Mouse (Mus musculus): ENCODE results near the gene N4bp2.
A peak's percentile ranks its signal among the peaks of the same experiment; 100 is the strongest.
"Not testable (repeated sequence)": the region's sequence is repeated elsewhere in the genome, so short reads cannot be mapped to it uniquely, and the experiment has no call there.

N4bp2 gene

GRCm38 (mm10) chr5:65764786-65765634 is 1.7 kb downstream of the N4bp2 start:
- DNase-seq, result peak; percentile 87

DNA sequence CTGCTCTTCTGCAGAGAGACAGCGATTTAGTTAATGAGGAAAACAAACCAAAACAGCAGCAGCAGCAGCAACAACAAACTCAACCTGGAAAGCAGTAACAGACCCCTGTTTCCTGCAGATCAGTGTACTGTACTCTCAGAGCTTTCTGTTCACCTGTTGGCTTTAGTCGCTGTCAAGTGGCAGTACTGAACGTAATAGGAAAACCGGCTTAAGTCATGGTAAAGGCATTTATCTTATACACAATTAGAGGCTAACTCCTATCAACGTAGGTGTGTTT is 2.3 kb downstream of the N4bp2 start:
- DNase-seq, result no peak

DNA sequence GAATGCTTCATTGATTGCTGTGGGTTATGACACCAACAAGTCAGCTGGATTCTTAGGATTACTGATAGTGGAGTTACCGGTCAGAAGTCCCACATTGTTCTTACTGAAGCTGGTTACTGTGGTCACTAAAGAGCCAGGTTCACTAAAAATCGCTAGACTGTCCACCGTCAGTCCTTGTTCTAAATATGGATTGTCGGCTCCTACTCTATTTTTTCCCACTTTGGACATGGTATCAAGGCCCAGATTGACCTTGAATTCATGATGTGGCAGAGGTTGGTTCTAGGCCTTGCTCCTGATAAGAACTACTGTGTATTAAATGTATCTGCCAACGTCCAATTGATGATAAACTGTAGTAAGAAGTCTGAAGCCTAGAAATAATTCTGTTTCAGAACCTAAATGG is 4.7 kb downstream of the N4bp2 start:
- DNase-seq, result no peak

GRCm38 (mm10) chr5:65770065-65770464 is 6.7 kb downstream of the N4bp2 start:
- DNase-seq, result no peak

- DNase-seq, result no peak
These were observed 7.2 kb downstream of the N4bp2 start for GRCm38 (mm10) chr5:65770493-65770892.

DNA sequence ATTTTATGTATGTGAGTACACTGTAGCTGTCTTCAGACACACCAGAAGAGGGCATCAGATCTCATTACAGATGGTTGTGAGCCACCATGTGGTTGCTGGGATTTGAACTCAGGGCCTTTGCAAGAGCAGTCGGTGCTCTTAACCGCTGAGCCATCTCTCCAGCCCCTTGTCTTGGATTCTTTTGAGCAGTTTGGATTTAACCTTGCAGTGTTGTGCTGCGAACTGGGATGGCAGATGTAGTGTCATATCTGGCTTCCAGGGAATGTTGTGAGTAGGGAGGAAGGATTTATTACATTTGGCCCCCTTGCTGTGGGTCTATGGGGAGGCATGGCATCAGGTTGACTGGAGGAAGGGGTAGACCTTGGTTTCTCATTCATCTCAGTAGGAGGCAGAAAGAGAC is 10.6 kb downstream of the N4bp2 start:
- not testable (repeated sequence) for DNase-seq

DNA sequence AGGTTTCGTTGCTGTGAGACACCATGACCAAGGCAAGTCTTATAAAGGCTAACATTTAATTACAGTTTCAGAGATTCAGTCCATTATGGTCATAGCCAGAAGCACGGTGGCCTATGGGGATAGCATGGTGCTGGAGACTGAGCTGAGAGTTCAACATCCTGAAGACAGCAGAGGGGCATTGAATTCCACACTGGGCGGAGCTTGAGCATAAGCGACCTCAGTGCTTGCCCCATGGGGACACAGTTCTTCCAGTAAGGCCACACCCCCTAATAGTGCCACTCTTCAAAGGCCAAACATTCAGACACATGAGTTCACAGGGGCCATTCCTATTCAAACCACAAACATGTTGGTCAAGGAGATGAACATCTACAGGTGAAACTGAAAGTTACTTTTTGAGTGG is 12.8 kb downstream of the N4bp2 start:
- no peak for DNase-seq

DNA sequence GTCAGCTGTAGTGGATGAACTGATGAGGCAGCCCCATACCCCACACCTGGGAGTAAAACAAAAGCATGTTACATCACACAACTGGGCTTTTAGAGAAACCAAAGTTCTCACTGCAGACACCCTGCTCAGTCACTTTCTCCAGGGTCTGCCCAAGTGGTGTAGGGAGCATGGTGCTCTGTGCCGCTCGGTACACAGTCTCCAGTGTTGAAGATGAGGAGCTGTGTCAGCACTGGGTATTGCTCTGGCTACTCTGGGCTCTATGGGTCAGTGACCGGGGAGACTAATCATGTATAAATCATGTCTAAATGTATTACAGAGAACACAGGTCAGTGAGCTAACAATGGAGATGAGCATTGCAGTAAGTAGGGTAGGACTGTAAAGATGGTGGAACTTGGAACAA is 13.6 kb downstream of the N4bp2 start:
- DNase-seq, result no peak

DNA sequence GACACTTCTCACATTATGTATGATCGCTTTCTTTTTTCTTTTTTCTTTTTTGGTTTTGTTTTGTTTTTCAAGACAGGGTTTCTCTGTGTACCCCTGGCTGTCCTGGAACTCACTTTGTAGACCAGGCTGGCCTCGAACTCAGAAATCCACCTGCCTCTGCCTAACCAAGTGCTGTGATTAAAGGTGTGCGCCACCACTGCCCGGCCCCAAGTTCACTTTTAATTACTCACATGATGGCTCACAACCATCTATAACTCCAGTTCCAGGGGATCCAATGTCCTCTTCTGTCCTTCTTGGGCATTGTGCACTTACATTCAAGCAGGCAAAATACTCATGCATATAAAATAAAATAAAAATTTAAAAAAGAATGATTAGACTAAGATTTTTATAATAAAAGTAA is 15.7 kb downstream of the N4bp2 start:
- DNase-seq, result not testable (repeated sequence)

DNA sequence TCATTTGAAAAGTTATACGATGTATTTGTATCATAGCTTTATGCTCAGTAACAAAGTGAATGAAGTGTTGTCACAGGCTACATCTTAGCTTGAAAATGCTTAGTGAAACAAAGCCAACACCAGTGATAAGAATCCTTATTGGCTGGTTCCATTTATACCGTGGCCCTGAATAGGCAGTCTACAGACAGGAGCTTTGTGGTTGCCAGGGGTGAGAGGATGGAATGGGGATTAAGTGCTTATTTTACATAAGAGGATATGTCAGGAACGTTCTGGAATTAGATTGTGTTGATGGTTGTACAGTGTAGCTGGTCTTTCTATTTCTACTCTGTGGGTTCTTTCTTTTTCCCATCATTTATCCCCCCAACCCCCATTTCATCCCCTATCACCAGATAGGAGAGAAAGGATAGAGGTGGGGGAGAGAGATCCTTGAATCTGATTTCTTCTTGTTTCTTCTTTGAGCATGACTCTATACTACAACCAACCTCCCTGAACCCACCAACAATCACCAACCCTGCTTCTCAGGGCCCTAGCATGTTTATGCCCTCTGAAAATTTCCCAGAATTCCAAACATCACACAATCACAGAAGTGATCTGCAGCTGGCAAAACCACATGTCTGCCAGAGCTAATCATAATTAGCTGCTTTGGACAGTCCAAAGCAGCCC is 16.2 kb downstream of the N4bp2 start:
- no peak for DNase-seq

- DNase-seq, result no peak
These were observed 17.9 kb downstream of the N4bp2 start for GRCm38 (mm10) chr5:65781147-65781715.

DNA sequence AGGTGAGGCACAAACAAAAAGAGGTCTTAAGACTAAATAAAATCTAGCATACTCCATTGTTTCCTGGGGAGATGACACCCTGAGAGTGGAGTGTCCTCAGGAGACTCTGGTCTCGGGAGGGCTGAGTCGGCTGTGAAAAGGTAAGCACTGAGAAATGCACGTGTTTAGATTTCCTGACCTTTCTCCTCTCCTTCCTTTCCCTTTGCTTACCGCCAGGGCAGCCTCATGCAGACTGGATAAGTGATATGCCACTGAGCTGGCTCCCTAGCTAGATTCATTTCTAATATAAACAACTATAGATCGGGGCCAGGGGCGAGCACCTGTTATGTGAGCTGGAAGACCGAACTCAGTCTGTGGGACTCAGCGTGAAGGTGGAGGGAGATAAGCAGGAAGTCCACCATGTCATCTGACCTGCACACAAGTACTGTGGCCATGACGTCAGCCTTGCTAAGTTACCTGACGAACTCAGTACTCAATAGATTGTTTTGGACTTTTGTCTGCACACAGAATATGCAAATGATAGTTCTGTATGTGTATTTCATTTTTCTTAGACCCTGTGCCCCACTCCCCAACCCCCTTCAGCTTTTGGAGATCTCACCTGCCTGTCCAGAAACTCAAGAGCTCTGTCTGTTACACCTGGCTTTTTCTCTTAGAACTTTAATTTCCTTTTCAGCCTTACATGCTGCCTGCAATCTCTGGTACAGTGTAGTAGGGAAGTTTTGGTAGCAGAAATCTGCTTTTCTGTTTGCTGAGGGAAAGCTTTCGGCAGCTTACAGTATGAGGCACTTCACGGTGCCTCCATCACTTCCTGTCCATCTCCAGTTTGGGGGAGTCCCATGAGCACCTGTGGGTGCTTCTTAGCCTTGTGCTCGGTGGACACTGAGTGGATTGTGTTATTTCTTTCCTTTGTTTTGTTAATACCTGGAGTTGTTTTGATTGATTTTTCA is 18.7 kb downstream of the N4bp2 start:
- DNase-seq, result no peak

- DNase-seq, result peak; percentile 64
These were observed 27.4 kb downstream of the N4bp2 start for GRCm38 (mm10) chr5:65790604-65791225.

DNA sequence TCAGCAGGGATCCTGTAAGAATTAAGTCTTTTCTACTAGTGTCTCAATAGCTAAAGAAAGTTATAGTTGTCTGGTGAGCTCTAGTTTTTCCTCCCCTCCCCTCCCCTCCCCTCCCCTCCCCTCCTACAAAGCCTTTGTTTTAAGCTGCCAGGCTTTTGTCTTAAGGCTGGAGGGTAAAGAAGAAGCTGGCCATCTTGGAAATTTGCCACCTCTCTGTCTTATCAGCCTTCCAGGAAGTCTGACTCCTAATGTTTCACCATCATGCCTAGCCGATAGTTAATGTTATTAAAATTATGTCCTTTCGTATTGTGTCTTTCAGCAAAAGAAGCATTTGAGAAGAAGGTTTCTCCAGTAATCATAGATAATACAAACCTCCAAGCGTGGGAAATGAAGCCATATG is 30.9 kb downstream of the N4bp2 start:
- no peak for DNase-seq

DNA sequence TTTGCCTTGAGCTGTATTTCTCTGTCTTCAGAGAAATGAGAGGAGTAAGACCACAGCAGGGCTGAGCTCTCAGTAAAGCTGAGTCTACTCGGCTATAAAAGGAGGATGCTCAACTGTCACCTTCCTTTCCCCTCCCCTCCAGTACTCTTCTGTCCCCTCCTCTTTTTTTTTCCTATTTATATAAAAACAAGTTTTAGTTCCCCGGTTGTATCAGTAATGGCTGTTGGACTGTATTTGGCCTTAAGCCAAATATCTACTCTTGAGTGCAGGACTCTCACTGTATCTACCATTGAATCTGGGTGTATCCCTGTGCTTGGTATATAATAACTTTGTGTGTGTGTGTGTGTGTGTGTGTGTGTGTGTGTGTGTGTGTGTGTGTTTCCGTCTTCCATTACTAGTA is 31.4 kb downstream of the N4bp2 start:
- peak; percentile 12 for DNase-seq

DNA sequence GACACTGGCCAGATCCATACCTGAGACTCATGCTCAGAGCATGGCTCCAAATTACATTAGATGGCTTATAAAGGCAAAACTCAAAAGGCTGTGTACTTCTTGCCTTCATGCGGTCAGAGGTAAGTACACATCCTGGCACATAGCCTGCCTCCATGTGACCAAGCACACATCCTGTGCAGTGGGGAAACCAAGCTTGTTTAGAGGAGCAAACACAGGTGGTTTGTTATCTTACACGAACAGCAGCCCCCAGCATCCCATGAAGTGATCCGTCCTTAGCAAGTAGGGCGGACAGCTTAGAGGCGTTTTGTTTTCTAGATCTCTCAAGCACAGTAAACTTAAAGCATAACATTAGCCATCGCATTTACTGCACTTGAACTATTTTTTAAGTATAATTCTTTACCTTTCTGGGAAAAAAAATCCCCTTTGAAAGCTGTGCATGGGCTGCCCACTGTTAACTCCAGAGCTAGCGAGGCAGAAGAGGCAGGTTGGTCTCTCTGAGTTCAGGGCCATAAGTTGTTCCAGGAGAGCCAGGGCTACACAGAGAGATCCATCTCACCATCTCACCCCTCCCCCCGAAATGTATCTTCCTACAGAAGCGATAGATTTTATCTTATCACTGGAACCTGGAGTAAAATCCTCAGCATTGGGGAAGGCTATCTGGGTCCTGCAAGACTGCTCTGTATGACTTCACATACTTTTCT is 32.1 kb downstream of the N4bp2 start:
- peak; percentile 66 for DNase-seq

GRCm38 (mm10) chr5:65795994-65796298 is 32.6 kb downstream of the N4bp2 start:
- DNase-seq, result no peak

DNA sequence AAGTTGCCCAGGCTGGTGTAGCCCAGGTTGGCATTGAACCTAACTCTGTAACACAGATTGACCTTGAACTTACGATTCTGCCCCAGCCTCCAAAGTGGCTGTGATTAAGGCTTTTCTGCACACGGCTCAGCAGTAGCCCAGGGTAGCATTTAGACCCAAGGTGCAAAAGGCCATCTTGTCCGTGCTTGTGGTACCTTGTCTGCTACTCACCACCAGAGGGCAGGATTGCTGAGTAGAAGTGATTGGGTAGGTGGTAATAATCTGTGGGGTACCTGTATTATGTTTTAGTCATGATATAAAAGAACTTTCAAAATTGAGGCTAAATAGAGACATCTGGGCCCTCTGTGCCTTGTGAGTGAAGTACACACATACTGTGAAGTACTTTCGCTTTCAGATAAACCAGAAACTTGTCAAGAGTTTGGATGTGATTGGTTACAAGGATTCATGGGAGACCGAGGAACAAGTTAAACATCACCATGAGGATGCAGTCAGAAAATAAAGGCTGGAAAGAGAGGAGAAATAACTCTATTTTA is 60.3 kb downstream of the N4bp2 start:
- DNase-seq, result peak; percentile 78

- no peak for DNase-seq
These were observed 63.2 kb downstream of the N4bp2 start for GRCm38 (mm10) chr5:65826476-65826875.

GRCm38 (mm10) chr5:65827102-65827501 is 63.8 kb downstream of the N4bp2 start:
- DNase-seq, result peak; percentile 36

DNA sequence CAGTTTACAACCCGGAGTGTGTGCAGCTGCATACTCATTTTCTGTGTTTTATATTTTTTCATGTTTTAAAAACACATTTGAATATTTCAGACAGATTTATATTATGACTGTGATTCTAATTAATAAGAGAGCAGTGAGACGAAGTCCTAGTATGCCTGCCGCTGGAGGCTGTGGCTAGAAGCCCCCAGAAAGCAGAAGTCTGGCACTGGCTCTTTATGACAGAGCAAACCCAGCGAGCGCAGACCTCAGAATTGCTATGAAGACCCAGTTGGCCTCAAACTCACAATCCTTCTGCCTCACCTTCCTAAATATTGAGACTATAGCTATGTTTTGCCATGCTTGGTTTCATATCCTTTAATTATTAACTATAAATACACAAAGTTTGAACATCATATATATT is 64.9 kb downstream of the N4bp2 start:
- no peak for DNase-seq

DNA sequence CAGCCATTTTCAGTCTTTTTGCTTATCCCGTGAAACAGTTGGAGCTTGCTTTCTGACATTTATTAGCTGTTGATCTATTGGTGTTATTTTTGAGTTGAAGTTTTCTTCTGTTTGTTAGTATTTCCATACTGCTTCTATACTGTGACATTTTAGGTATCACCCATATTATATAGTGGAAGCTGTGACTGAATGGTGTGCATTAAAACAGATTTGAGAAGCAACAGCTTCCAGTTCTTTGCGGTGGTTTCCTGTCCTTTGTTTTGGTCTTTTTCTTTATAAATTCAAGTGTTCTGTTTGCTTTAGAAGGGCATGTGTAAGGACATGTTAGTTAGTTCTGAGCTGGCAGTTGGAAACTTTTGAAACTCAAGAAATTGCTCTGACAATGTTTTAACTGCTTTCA is 65.7 kb downstream of the N4bp2 start:
- no peak for DNase-seq
